Mouse (Mus musculus): ENCODE measurements around the gene Evl.

GRCm38 (mm10) chr12:108700037-108700436 is 145.5 kb downstream of the Evl start:
- TF ChIP-seq POLR2A (IDR thresholded peaks at IDR 0.05; ENCODE audit: extremely low read depth, insufficient read depth, low read length) = no peak
- no peak for TF ChIP-seq CTCF (IDR thresholded peaks at IDR 0.05; ENCODE audit: extremely low read depth, insufficient read depth, low read length)
